Mouse (Mus musculus) macrophage (primary cell): ENCODE results near the gene 4922502D21Rik. TPM values are rescaled to one million over a fixed set of nuclear protein-coding genes. Genes with fewer than 3 reads are reported as not detected.

ENCODE experiments used
- H3K27ac ChIP-seq: fragments of 350-480 bp; formaldehyde crosslinking; 2 replicates; pipeline ENCODE4 v1.9.0; 2021
- H3K36me3 ChIP-seq: fragments of 350-480 bp; formaldehyde crosslinking; 2 replicates; pipeline ENCODE4 v1.9.0; 2021; ENCODE audit errors: inconsistent target
- H3K4me3 ChIP-seq: fragments of 350-480 bp; formaldehyde crosslinking; 2 replicates; pipeline ENCODE4 v1.9.0; 2021; ENCODE audit errors: inconsistent target
- H3K79me2 ChIP-seq: fragments of 350-480 bp; formaldehyde crosslinking; 2 replicates; pipeline ENCODE4 v1.9.0; 2021; ENCODE audit errors: inconsistent target
- WGBS: methylation state at CpG from one replicate; pipeline ENCODE4 v1.1.7; 2026; ENCODE audit warnings: inconsistent platforms; ENCODE audit not compliant: missing documents; 5-methylcytosine and 5-hydroxymethylcytosine counted together
- polyA plus RNA-seq: library from polyadenylated mRNA; stranded (reverse); fragments of 250-400 nt; gene quantifications from 3 replicates; pipeline ENCODE4 v1.2.4, GENCODE M21; 2018; ENCODE audit warnings: inconsistent platforms

4922502D21Rik gene
- polyA plus RNA-seq, 1 experiment from 2014 or later, result not detected

- 4% methylated on average over 9 of the region's 9 CpGs for WGBS
- H3K36me3 ChIP-seq, result peaks cover under 1% of the 10 kb centered on the region; the same call in 1 of the 2 replicates
- H3K27ac ChIP-seq, result peak within 1 kb of the TSS; percentile 13; the same call in 1 of the 2 replicates
Measured at GRCm38 (mm10) chr6:129275220-129275619, 56.4 kb downstream of the 4922502D21Rik start, which contains the start of gene Cd69. TSS of gene Cd69 (minus strand) at chr6:129275436.

GRCm38 (mm10) chr6:129274476-129274875 is 57.1 kb downstream of the 4922502D21Rik start:
- Histone ChIP-seq H3K79me2 (peaks cover 30% of the 10 kb centered on the region; the same call in 1 of the 2 replicates), H3K4me3 (peak overlapping the region; percentile 32), H3K36me3 (peaks cover 8% of the 10 kb centered on the region; the same call in 1 of the 2 replicates), H3K27ac (no peak overlapping the region)
- WGBS, result 56% methylated on average over 2 of the region's 2 CpGs

More at GRCm38 (mm10) chr6:129275220-129275619, 56.4 kb downstream of the 4922502D21Rik start, which contains the start of gene Cd69:
- Histone ChIP-seq H3K79me2 (peaks cover 30% of the 10 kb centered on the region; the same call in 1 of the 2 replicates), H3K4me3 (peak within 1 kb of the TSS; percentile 32)

DNA sequence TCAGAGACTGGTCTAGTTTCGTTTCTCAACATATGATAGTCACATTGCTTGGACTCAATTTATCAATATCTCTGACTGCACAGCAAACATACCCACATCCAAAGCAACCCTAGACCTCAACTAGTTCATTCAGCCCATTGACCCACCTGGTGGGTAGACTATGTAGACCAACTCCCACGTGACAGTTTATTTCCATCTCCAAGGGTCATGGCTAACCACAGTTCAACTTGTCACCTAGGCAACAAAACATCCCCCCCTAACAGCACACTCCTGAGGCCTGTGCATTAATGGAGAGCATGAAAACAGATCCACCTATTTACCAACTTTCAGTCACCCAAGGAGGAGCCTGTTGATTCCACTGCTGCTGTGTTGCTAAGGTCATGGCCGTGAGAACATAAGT is 57.9 kb downstream of the 4922502D21Rik start:
- peaks cover 14% of the 10 kb centered on the region; the same call in 1 of the 2 replicates for H3K36me3 ChIP-seq
- WGBS, result 22% methylated on average over 3 of the region's 3 CpGs
- H3K4me3 ChIP-seq, result no peak overlapping the region
- peaks cover 30% of the 10 kb centered on the region; the same call in 1 of the 2 replicates for H3K79me2 ChIP-seq
- H3K27ac ChIP-seq, result no peak overlapping the region

Other genes starting within 250 kb of the 4922502D21Rik start
- 0.06 TPM in 1 of 3 replicates, not detected in the others for gene Clec2e, start 230.9 kb downstream of the 4922502D21Rik start, polyA plus RNA-seq
- 120 to 201 TPM (median 122 TPM) in 3 replicates for gene Clec2d, start 151.2 kb downstream of the 4922502D21Rik start, polyA plus RNA-seq
- gene Cd69, start 56.4 kb downstream of the 4922502D21Rik start, polyA plus RNA-seq, result 2.4 to 12.8 TPM (median 4.1 TPM) in 3 replicates
- gene Clec12a, start 10.9 kb upstream of the 4922502D21Rik start, polyA plus RNA-seq, result 168 to 417 TPM (median 176 TPM) in 3 replicates
- gene Clec12b, start 54.1 kb upstream of the 4922502D21Rik start, polyA plus RNA-seq, result not detected in 3 replicates
- 0.93 to 5.0 TPM (median 1.5 TPM) in 3 replicates for gene Clec1b, start 65.5 kb upstream of the 4922502D21Rik start, polyA plus RNA-seq
- 0.48 to 1.2 TPM in 2 of 3 replicates, not detected in the other for gene Clec9a, start 77.1 kb upstream of the 4922502D21Rik start, polyA plus RNA-seq
- 0.12 to 0.80 TPM (median 0.65 TPM) in 3 replicates for gene Clec1a, start 120.2 kb upstream of the 4922502D21Rik start, polyA plus RNA-seq
- gene Olr1, start 175.4 kb upstream of the 4922502D21Rik start, polyA plus RNA-seq, result 0.28 to 0.32 TPM (median 0.30 TPM) in 3 replicates
- gene Tmem52b, start 180.8 kb upstream of the 4922502D21Rik start, polyA plus RNA-seq, result not detected in 3 replicates
- 89.2 to 276 TPM (median 184 TPM) in 3 replicates for gene Gabarapl1, start 201.4 kb upstream of the 4922502D21Rik start, polyA plus RNA-seq
- gene Klre1, start 246.1 kb upstream of the 4922502D21Rik start, polyA plus RNA-seq, result not detected in 3 replicates